Mouse (Mus musculus) forelimb bud, embryonic 11.5 days (tissue): ENCODE results near the gene Trappc6a.
"Not testable (repeated sequence)": the region's sequence is repeated elsewhere in the genome, so short reads cannot be mapped to it uniquely, and the experiment has no call there.

Experiments used
- DNase-seq: peaks from one replicate; pipeline ENCODE4 v3.0.0-alpha.2; 2012; ENCODE audit warnings: low read depth, low spot score

Gene Trappc6a

GRCm38 (mm10) chr7:19489525-19489924 is 18.7 kb upstream of the Trappc6a start:
- DNase-seq: no peak

- DNase-seq: no peak
Measured at GRCm38 (mm10) chr7:19491731-19492130, 16.5 kb upstream of the Trappc6a start.

- no peak for DNase-seq
Measured at GRCm38 (mm10) chr7:19494751-19495474, 13.3 kb upstream of the Trappc6a start.

GRCm38 (mm10) chr7:19495521-19496213 is 12.5 kb upstream of the Trappc6a start:
- DNase-seq: no peak

GRCm38 (mm10) chr7:19496214-19496555 is 12.0 kb upstream of the Trappc6a start:
- no peak for DNase-seq

- no peak for DNase-seq
Measured at GRCm38 (mm10) chr7:19498326-19498725, 9.9 kb upstream of the Trappc6a start.

- DNase-seq: no peak
Measured at GRCm38 (mm10) chr7:19500420-19501363, 7.5 kb upstream of the Trappc6a start.

- no peak for DNase-seq
Measured at GRCm38 (mm10) chr7:19501658-19502057, 6.5 kb upstream of the Trappc6a start.

GRCm38 (mm10) chr7:19503481-19504068 is 4.6 kb upstream of the Trappc6a start:
- DNase-seq: peak; percentile 75

GRCm38 (mm10) chr7:19506326-19506725 is 1.9 kb upstream of the Trappc6a start:
- DNase-seq: no peak

- DNase-seq: peak; percentile 73
Measured at GRCm38 (mm10) chr7:19506969-19507611, 1.1 kb upstream of the Trappc6a start.

GRCm38 (mm10) chr7:19507612-19507981 is 598 bp upstream of the Trappc6a start:
- no peak for DNase-seq

GRCm38 (mm10) chr7:19508924-19509568 is 851 bp downstream of the Trappc6a start:
- no peak for DNase-seq

GRCm38 (mm10) chr7:19509786-19510185 is 1.6 kb downstream of the Trappc6a start:
- DNase-seq: no peak

GRCm38 (mm10) chr7:19511934-19512333 is 3.7 kb downstream of the Trappc6a start:
- not testable (repeated sequence) for DNase-seq

- no peak for DNase-seq
Measured at GRCm38 (mm10) chr7:19512353-19512752, 4.2 kb downstream of the Trappc6a start.

GRCm38 (mm10) chr7:19517652-19518365 is 9.6 kb downstream of the Trappc6a start, which contains the start of gene Nkpd1:
Gene Nkpd1 (plus strand): TSS chr7:19517838.
- DNase-seq: no peak

- DNase-seq: no peak
Measured at GRCm38 (mm10) chr7:19520032-19520431, 11.8 kb downstream of the Trappc6a start.

- no peak for DNase-seq
Measured at GRCm38 (mm10) chr7:19523017-19523756, 15.0 kb downstream of the Trappc6a start.
